Mouse (Mus musculus) C2C12 (cell line): ENCODE results near the gene Armh2. TPM values are rescaled to one million over a fixed set of nuclear protein-coding genes. Genes with fewer than 3 reads are reported as not detected.

ENCODE experiments used
- H3K27me3 ChIP-seq: one replicate; pipeline ENCODE4 v1.6.1; 2011; ENCODE audit not compliant: control insufficient read depth, insufficient read depth, insufficient read length
- H3K36me3 ChIP-seq: one replicate; pipeline ENCODE4 v1.6.1; 2011; ENCODE audit not compliant: control insufficient read depth, insufficient read depth
- H3K4me3 ChIP-seq: one replicate; pipeline ENCODE4 v1.5.1; 2011; ENCODE audit warnings: mild to moderate bottlenecking, control low read depth; ENCODE audit not compliant: poor library complexity, insufficient read depth, severe bottlenecking
- H3K79me2 ChIP-seq: one replicate; pipeline ENCODE4 v1.6.1; 2011; ENCODE audit not compliant: control insufficient read depth, insufficient read depth
- H3K79me3 ChIP-seq: one replicate; pipeline ENCODE4 v1.6.1; 2011; ENCODE audit warnings: low read depth, control low read depth
- H3ac ChIP-seq: one replicate; pipeline ENCODE3; 2011; ENCODE audit warnings: low read depth; ENCODE audit not compliant: control insufficient read depth, insufficient read length
- CEBPB ChIP-seq: IDR thresholded peaks from one replicate; pipeline ENCODE4 v1.6.1; 2011; ENCODE audit warnings: low read depth, mild to moderate bottlenecking, control low read depth, moderate library complexity
- CTCF ChIP-seq: IDR thresholded peaks from one replicate; pipeline ENCODE4 v1.5.1; 2011; ENCODE audit not compliant: control insufficient read depth, insufficient read depth, insufficient read length
- FOSL1 ChIP-seq: IDR thresholded peaks from one replicate; pipeline ENCODE4 v1.8.0; 2011; ENCODE audit warnings: mild to moderate bottlenecking, low read length; ENCODE audit not compliant: poor library complexity, insufficient read depth, severe bottlenecking
- MAX ChIP-seq: IDR thresholded peaks from one replicate; pipeline ENCODE4 v1.6.1; 2011; ENCODE audit warnings: mild to moderate bottlenecking, control low read depth
- MYOD1 ChIP-seq: IDR thresholded peaks from one replicate; pipeline ENCODE4 v1.6.1; 2011; ENCODE audit warnings: low read depth; ENCODE audit not compliant: control insufficient read depth, insufficient read length
- MYOG ChIP-seq: IDR thresholded peaks from one replicate; pipeline ENCODE4 v1.6.1; 2011; ENCODE audit not compliant: control insufficient read depth, insufficient read length; ENCODE audit errors: extremely low read depth
- USF1 ChIP-seq: IDR thresholded peaks from one replicate; pipeline ENCODE4 v1.6.1; 2011; ENCODE audit warnings: low read depth, mild to moderate bottlenecking, control low read depth, moderate library complexity
- polyA plus RNA-seq: library from polyadenylated mRNA; unstranded; fragments of >200 nt; fragmentation: generic; extraction: Trizol; gene quantifications from one replicate; pipeline ENCODE4 v1.2.1, GENCODE M21; 2012; ENCODE audit warnings: missing spikeins

Armh2 gene
- polyA plus RNA-seq, 1 experiment, result not detected

- H3K27me3 ChIP-seq, result no peaks in the 10 kb centered on the region
- H3K79me2 ChIP-seq, result no peaks in the 10 kb centered on the region
- TF ChIP-seq FOSL1, result no peak
- TF ChIP-seq CTCF, result no peak
- TF ChIP-seq USF1, result no peak
- no peak for TF ChIP-seq MYOG
- no peak for TF ChIP-seq CEBPB
- no peak for TF ChIP-seq MAX
- TF ChIP-seq MYOD1, result no peak
- H3K36me3 ChIP-seq, result peaks cover 42% of the 10 kb centered on the region
- no peak overlapping the region for H3K4me3 ChIP-seq
- no peak overlapping the region for H3ac ChIP-seq
- no peaks in the 10 kb centered on the region for H3K79me3 ChIP-seq
These were observed 6.8 kb downstream of the Armh2 start for GRCm38 (mm10) chr13:24747823-24748222.

GRCm38 (mm10) chr13:24750807-24751206, 9.8 kb downstream of the Armh2 start:
- TF ChIP-seq FOSL1 (no peak), CEBPB (no peak), MYOD1 (no peak), USF1 (no peak), MAX (no peak), CTCF (no peak), MYOG (no peak)
- H3K36me3 ChIP-seq, result peaks cover 56% of the 10 kb centered on the region
- H3K79me2 ChIP-seq, result no peaks in the 10 kb centered on the region

DNA sequence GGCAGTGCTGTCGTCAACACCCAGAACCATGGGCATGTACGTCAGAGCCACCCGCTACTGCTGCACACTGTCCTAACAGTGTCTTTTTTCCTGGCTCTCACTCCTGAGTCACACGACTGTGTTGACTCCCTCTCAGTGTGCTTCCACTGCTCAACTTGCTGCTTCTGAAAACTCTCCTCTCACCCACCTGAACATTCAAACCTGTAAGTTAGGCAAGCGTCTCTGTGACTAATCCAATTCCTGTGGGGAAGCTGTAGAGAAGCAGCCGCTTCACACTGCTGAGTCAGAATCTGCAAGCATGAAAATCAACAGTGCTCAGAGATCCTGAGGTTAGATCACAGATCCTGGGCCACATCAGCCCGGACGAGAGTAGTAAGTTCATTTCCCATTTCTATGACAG, 10.4 kb downstream of the Armh2 start:
- TF ChIP-seq MYOD1 (no peak), USF1 (no peak), MYOG (no peak), CTCF (no peak), FOSL1 (no peak), MAX (no peak), CEBPB (no peak)
- Histone ChIP-seq H3K36me3 (peaks cover 62% of the 10 kb centered on the region), H3K79me3 (no peaks in the 10 kb centered on the region), H3K79me2 (no peaks in the 10 kb centered on the region), H3ac (no peak overlapping the region), H3K4me3 (no peak overlapping the region), H3K27me3 (no peaks in the 10 kb centered on the region)

More at GRCm38 (mm10) chr13:24750807-24751206, 9.8 kb downstream of the Armh2 start:
- Histone ChIP-seq H3K79me3 (no peaks in the 10 kb centered on the region), H3ac (no peak overlapping the region), H3K4me3 (no peak overlapping the region), H3K27me3 (no peaks in the 10 kb centered on the region)

GRCm38 (mm10) chr13:24756756-24757155, 15.7 kb downstream of the Armh2 start:
- Histone ChIP-seq H3K36me3 (peaks cover 71% of the 10 kb centered on the region), H3K79me3 (peaks cover 38% of the 10 kb centered on the region)
- no peak for TF ChIP-seq MYOG
- no peak for TF ChIP-seq USF1
- TF ChIP-seq MYOD1, result no peak
- TF ChIP-seq CTCF, result no peak
- TF ChIP-seq MAX, result no peak
- TF ChIP-seq CEBPB, result no peak
- TF ChIP-seq FOSL1, result no peak

DNA sequence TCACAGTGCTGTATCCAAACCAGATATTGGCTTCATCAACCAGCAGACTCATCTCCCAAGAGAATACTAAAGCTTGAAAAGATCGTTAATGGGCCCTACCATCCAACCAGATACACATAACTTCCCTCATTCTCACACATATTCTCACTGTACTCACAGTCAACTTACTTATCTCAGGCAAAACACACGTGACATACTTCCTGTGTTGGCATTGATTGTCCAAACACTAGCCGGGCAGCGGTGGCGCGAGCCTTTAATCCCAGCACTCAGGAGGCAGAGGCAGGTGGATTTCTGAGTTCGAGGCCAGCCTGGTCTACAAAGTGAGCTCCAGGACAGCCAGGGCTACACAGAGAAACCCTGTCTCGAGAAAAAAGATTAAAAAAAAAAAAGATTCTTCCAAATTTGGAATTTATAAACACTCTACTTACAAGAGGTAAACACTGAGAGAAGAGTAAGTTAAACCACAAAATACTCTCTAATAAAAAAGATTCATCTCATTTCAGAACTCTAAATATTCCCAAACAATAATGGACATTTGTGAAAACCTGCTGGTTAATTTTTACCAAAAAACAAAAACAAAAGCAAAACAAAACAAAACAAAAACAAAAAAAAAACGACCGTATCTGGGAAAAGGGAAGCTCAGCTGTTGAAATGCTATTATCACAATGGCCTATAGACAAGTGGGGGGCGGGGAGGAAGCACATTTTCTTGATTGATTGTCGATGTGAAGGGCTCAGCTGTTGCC, 17.0 kb downstream of the Armh2 start:
- Histone ChIP-seq H3K79me3 (peaks cover 38% of the 10 kb centered on the region), H3K27me3 (no peaks in the 10 kb centered on the region), H3K79me2 (peaks cover 44% of the 10 kb centered on the region), H3ac (no peak overlapping the region), H3K36me3 (peaks cover 63% of the 10 kb centered on the region), H3K4me3 (no peak overlapping the region)
- TF ChIP-seq CTCF (no peak), USF1 (no peak), CEBPB (no peak), FOSL1 (no peak), MYOG (no peak), MAX (no peak), MYOD1 (no peak)

More at GRCm38 (mm10) chr13:24756756-24757155, 15.7 kb downstream of the Armh2 start:
- Histone ChIP-seq H3K27me3 (no peaks in the 10 kb centered on the region), H3ac (no peak overlapping the region), H3K4me3 (no peak overlapping the region), H3K79me2 (peaks cover 44% of the 10 kb centered on the region)

GRCm38 (mm10) chr13:24759451-24759850, 18.4 kb downstream of the Armh2 start:
- H3K4me3 ChIP-seq, result no peak overlapping the region
- peaks cover 38% of the 10 kb centered on the region for H3K79me3 ChIP-seq
- H3ac ChIP-seq, result no peak overlapping the region
- H3K36me3 ChIP-seq, result peaks cover 57% of the 10 kb centered on the region
- no peaks in the 10 kb centered on the region for H3K27me3 ChIP-seq
- H3K79me2 ChIP-seq, result peaks cover 44% of the 10 kb centered on the region
- no peak for TF ChIP-seq CTCF
